Mouse (Mus musculus) liver, postnatal 0 days (tissue): ENCODE results near the gene Shisa6.

Experiments
- CTCF ChIP-seq: sonication (generic); IDR thresholded peaks from 2 replicates; pipeline ENCODE4 v1.5.1; 2016; ENCODE audit warnings: antibody characterized with exemption, low read depth
- EP300 ChIP-seq: IDR thresholded peaks from 2 replicates; pipeline ENCODE4 v1.6.1; 2016; ENCODE audit warnings: antibody characterized with exemption, low read depth, mild to moderate bottlenecking

GRCm38 (mm10) chr11:66494391-66494790 is 31.4 kb downstream of the Shisa6 start:
- TF ChIP-seq CTCF (no peak), EP300 (no peak)
